Mouse (Mus musculus) adrenal gland, adult 18-20 months (tissue): ENCODE data around the gene Tas2r131. TPM values are rescaled to one million over a fixed set of nuclear protein-coding genes. Genes with fewer than 3 reads are reported as not detected.
"Not testable (repeated sequence)": the region's sequence is repeated elsewhere in the genome, so short reads cannot be mapped to it uniquely, and the experiment has no call there.

Experiments
- DNase-seq, 2 experiments: peaks; one replicate each; pipeline ENCODE4 v3.0.0; 2021 to 2022; ENCODE audit warnings: low spot score in 2 of 2
- long read RNA-seq, 2 experiments: library from polyadenylated mRNA; stranded (forward); transcript quantifications; one replicate each; pipeline ENCODE4 v2.0.0; 2021
- total RNA-seq, 2 experiments: library from RNA; stranded (reverse); gene quantifications; 1 replicate in 1 of 2; 2 replicates in 1 of 2; pipeline ENCODE4 v1.2.3; 2021

The Tas2r131 gene
- total RNA-seq, result not detected
- long read RNA-seq, experiment 1, result 0 reads
- long read RNA-seq, experiment 2, result 0 reads

DNA sequence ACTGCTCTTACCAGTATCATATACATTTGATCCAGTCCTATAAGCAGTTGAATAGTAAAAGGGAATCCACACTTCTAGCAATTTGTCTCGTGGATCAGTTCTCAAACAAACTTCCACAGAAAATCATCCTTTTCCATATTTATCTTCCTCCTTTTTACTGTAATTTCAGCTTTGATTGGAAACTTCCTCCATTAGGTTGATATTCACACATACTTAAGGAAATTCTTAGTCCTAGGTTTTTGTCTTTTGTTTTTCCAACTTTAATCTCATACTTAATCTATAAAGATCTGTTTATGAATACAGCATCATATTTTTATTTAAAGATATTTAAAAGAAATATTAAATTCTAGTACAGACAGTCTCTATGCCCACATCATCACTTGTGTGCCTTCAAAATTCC, at the start of gene Tas2r131:
TSS of gene Tas2r131 (minus strand) at position 101 of the 400 bp plus-strand sequence.
- DNase-seq, result no peak

- no peak for DNase-seq
Measured at GRCm38 (mm10) chr6:132980865-132981264, 23.1 kb upstream of the Tas2r131 start, which contains the start of gene Tas2r109. Gene Tas2r109, minus strand, starts transcription at chr6:132980965.

- DNase-seq, result no peak
Measured at GRCm38 (mm10) chr6:132950802-132951201, 6.9 kb downstream of the Tas2r131 start, which contains the start of gene Tas2r129. Gene Tas2r129, plus strand, starts transcription at chr6:132951102.

- not testable (repeated sequence) for DNase-seq
Measured at GRCm38 (mm10) chr6:132941376-132941775, 16.3 kb downstream of the Tas2r131 start.

- no peak for DNase-seq
Measured at GRCm38 (mm10) chr6:132909351-132909750, 48.4 kb downstream of the Tas2r131 start, which contains the start of gene Tas2r125. Gene Tas2r125, plus strand, starts transcription at chr6:132909651.

Other genes starting within 250 kb of the Tas2r131 start
- not detected for gene Tas2r122, start 246.0 kb downstream of the Tas2r131 start, total RNA-seq
- gene Tas2r115, start 219.9 kb downstream of the Tas2r131 start, total RNA-seq, result not detected
- not detected for gene Tas2r124, start 203.2 kb downstream of the Tas2r131 start, total RNA-seq
- gene Tas2r102, start 195.8 kb downstream of the Tas2r131 start, total RNA-seq, result not detected
- not detected for gene Tas2r136, start 179.8 kb downstream of the Tas2r131 start, total RNA-seq
- gene Tas2r117, start 155.1 kb downstream of the Tas2r131 start, total RNA-seq, result not detected
- not detected for gene Tas2r123, start 110.8 kb downstream of the Tas2r131 start, total RNA-seq
- not detected for gene Tas2r116, start 102.5 kb downstream of the Tas2r131 start, total RNA-seq
- gene Tas2r110, start 89.9 kb downstream of the Tas2r131 start, total RNA-seq, result not detected
- gene Tas2r113, start 64.9 kb downstream of the Tas2r131 start, total RNA-seq, result not detected
- not detected for gene Tas2r125, start 48.3 kb downstream of the Tas2r131 start, total RNA-seq
- gene Tas2r129, start 6.8 kb downstream of the Tas2r131 start, total RNA-seq, result not detected
- not detected for gene Tas2r109, start 23.0 kb upstream of the Tas2r131 start, total RNA-seq
- not detected for gene Tas2r103, start 79.2 kb upstream of the Tas2r131 start, total RNA-seq
- gene Tas2r140, start 97.9 kb upstream of the Tas2r131 start, total RNA-seq, result not detected
- gene Smim10l1, start 147.0 kb upstream of the Tas2r131 start, total RNA-seq, result 100 to 1,000 TPM in 1 of 2 experiments, 10 to 100 TPM in 1; 88.2 to 104 TPM